Mouse (Mus musculus): ENCODE measurements at regions not wholly inside any gene's neighbourhood (a gene's known extent, or its start where the extent isn't known, plus 50 kb on each side); places are given as distances from the start of the nearest gene placed in this dataset.

DNA sequence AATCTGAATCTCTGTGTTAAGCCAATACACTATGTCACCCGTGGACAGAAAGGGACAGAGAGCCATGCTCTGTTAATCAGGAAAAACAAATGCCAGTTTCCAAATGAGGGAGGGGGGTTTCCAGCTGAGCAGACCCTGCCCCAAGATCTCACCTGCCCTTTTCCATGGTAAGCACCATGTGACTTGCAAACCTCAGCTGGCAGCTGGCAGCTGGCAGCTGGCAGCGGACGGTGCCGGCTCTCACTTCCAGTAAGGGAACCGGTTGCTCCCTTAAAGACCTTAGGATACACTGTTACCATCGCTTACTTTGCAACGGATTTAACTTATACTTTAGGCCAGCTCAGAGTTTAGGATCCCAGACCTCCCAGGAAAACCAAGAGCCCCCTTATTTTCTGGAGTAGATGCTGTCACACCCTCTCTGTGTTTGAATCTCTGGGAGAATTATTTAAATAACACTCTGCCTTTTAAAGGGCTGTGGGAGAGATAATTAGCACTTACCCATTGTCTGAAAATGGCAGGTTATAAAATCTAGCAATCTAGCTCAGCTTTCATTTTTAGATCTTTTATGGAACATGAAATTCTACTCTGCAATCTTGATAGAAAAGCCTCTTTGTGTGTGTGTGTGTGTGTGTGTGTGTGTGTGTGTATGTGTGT, 131.7 kb downstream of the Drd1 start:
- Histone ChIP-seq H3K27me3 (ENCODE audit: control insufficient read depth, insufficient read depth, low read length) (no peaks in the 10 kb centered on the region), H3K4me1 (ENCODE audit: control insufficient read depth, insufficient read depth, low read length) (peaks cover 3% of the 10 kb centered on the region), H3K36me3 (ENCODE audit: control insufficient read depth, insufficient read depth, low read length) (no peaks in the 10 kb centered on the region), H3K9ac (ENCODE audit: low read depth, low read length) (no peak overlapping the region), H3K27ac (no peak overlapping the region), H3K4me3 (no peak overlapping the region), H3K79me2 (replicated peaks; ENCODE audit: control insufficient read depth, insufficient read depth, low read length) (no peaks in the 10 kb centered on the region)
- intact Hi-C loops (cut with DNase I): no loop called here
- TF ChIP-seq CTCF (IDR thresholded peaks at IDR 0.05): no peak
- no peak for TF ChIP-seq POLR2A (IDR thresholded peaks at IDR 0.05; ENCODE audit: insufficient read depth, low read depth, low read length)
- no peak for TF ChIP-seq EP300 (IDR thresholded peaks at IDR 0.05; ENCODE audit: insufficient read depth, low read depth, low read length)
- 76% methylated on average over 7 of the region's 7 CpGs for WGBS
- DNase-seq: no peak

DNA sequence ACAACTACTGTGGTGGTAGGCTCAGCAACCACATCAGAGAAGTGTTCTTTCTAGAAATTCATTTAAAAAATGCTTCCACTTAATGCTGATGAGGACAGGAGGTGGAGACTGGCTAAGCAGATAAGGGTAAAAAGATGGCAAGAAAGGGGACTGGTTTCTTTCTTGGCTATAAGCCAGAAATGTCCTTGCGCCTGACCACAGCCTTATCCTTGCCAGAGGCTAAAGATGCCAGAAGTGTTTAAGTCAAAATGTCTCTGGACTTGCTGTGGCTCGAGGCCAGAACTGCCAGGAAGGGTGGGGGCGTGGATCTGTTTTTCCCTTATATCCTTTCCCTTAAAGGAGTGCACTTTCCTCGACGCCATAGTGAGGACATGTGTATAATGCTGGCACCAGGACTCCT, 133.7 kb downstream of the Drd1 start:
- WGBS: 25% methylated on average over 5 of the region's 5 CpGs
- Histone ChIP-seq H3K27me3 (ENCODE audit: control insufficient read depth, insufficient read depth, low read length) (no peaks in the 10 kb centered on the region), H3K27ac (no peak overlapping the region), H3K4me1 (ENCODE audit: control insufficient read depth, insufficient read depth, low read length) (peaks cover 3% of the 10 kb centered on the region), H3K36me3 (ENCODE audit: control insufficient read depth, insufficient read depth, low read length) (no peaks in the 10 kb centered on the region), H3K9ac (ENCODE audit: low read depth, low read length) (no peak overlapping the region), H3K4me3 (no peak overlapping the region), H3K79me2 (replicated peaks; ENCODE audit: control insufficient read depth, insufficient read depth, low read length) (no peaks in the 10 kb centered on the region)
- intact Hi-C loops (cut with DNase I): no loop called here
- no peak for DNase-seq
- TF ChIP-seq CTCF (IDR thresholded peaks at IDR 0.05) (no peak), POLR2A (IDR thresholded peaks at IDR 0.05; ENCODE audit: insufficient read depth, low read depth, low read length) (no peak), EP300 (IDR thresholded peaks at IDR 0.05; ENCODE audit: insufficient read depth, low read depth, low read length) (no peak)

DNA sequence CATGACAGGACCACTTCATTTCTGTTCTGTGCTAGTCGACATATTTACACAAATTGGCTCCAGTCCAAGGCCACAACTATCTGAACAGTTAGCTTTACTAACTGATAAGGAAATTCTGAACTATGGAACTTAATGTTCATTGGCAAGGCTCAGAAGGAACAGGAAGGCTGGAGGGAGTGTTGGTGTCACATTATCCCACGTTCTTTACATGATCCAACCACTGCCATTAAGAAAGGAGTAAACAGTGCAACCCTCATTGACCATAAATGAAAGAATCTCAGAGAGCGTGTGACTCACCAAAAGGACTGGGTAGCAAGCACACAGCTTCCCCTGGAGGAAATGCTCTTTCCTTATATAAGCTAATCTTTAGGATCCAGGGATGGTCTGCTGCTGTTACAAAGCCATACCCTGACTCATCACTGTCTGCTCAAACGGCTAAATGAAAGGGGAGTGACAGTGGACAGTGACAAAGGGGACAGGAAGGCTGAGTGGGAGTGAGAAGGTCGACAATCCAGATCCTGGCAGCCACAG, 135.6 kb downstream of the Drd1 start:
- no peak for DNase-seq
- 0 out of 2 replicates have a peak overlapping the region, but pooled peaks have one; percentile 17 for H3K27ac ChIP-seq
- 10% methylated on average over 5 of the region's 5 CpGs for WGBS
- H3K27me3 ChIP-seq (ENCODE audit: control insufficient read depth, insufficient read depth, low read length): no peaks in the 10 kb centered on the region
- H3K4me3 ChIP-seq: no peak overlapping the region
- intact Hi-C loops (cut with DNase I): no loop called here
- no peaks in the 10 kb centered on the region for H3K79me2 ChIP-seq (replicated peaks; ENCODE audit: control insufficient read depth, insufficient read depth, low read length)
- no peaks in the 10 kb centered on the region for H3K36me3 ChIP-seq (ENCODE audit: control insufficient read depth, insufficient read depth, low read length)
- H3K9ac ChIP-seq (ENCODE audit: low read depth, low read length): no peak overlapping the region
- peaks cover 7% of the 10 kb centered on the region for H3K4me1 ChIP-seq (ENCODE audit: control insufficient read depth, insufficient read depth, low read length)
- no peak for TF ChIP-seq CTCF (IDR thresholded peaks at IDR 0.05)
- no peak for TF ChIP-seq EP300 (IDR thresholded peaks at IDR 0.05; ENCODE audit: insufficient read depth, low read depth, low read length)
- no peak for TF ChIP-seq POLR2A (IDR thresholded peaks at IDR 0.05; ENCODE audit: insufficient read depth, low read depth, low read length)

DNA sequence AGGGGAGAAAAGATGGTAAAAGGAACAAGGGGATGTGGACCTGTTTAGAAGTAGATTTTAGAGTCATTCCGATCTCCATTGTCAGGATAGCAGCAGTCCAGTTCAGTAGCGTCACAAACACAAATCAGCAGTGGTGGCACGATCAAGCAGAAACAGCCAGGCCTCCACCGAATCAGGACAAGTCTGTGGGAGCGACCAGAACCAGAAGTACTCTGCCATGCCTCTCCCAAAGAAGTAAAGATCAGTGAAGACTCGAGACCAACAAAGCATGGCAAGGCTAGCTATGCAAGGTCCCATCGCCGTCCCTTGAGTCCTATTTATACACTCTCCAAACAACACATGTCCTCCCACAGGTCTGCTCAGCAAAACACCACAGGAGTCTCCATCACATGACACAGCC, 140.0 kb downstream of the Drd1 start:
- TF ChIP-seq POLR2A (IDR thresholded peaks at IDR 0.05; ENCODE audit: insufficient read depth, low read depth, low read length) (no peak), EP300 (IDR thresholded peaks at IDR 0.05; ENCODE audit: insufficient read depth, low read depth, low read length) (no peak), CTCF (IDR thresholded peaks at IDR 0.05) (no peak)
- no peaks in the 10 kb centered on the region for H3K36me3 ChIP-seq (ENCODE audit: control insufficient read depth, insufficient read depth, low read length)
- intact Hi-C loops (cut with DNase I): no loop called here
- no peaks in the 10 kb centered on the region for H3K79me2 ChIP-seq (replicated peaks; ENCODE audit: control insufficient read depth, insufficient read depth, low read length)
- 61% methylated on average over 8 of the region's 8 CpGs for WGBS
- H3K9ac ChIP-seq (ENCODE audit: low read depth, low read length): no peak overlapping the region
- H3K27ac ChIP-seq: peak overlapping the region; percentile 7; the same call in 1 of the 2 replicates
- H3K27me3 ChIP-seq (ENCODE audit: control insufficient read depth, insufficient read depth, low read length): no peaks in the 10 kb centered on the region
- no peak overlapping the region for H3K4me3 ChIP-seq
- H3K4me1 ChIP-seq (ENCODE audit: control insufficient read depth, insufficient read depth, low read length): peaks cover 7% of the 10 kb centered on the region
- no peak for DNase-seq

DNA sequence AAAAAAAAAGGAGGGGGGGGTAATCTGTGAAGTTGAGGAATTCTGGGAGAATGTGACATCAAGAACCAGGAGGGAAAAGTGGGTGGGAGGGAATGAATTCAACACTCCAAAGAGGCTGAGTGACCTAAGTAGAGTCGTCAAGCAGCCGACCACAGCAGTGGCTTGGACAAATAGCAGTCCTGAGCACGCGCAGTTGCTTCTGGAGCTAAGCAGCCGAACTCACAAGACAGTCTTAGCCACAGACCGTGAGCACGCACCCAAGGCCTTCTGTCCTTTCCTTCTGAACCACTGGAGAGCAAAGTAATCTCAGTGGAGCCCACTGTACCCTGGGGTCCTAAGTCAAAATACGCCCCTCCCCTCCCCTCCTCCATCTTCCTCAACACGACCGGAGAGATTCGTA, 141.1 kb downstream of the Drd1 start:
- WGBS: 70% methylated on average over 11 of the region's 11 CpGs
- Histone ChIP-seq H3K4me1 (ENCODE audit: control insufficient read depth, insufficient read depth, low read length) (peaks cover 4% of the 10 kb centered on the region), H3K79me2 (replicated peaks; ENCODE audit: control insufficient read depth, insufficient read depth, low read length) (no peaks in the 10 kb centered on the region), H3K27me3 (ENCODE audit: control insufficient read depth, insufficient read depth, low read length) (no peaks in the 10 kb centered on the region), H3K36me3 (ENCODE audit: control insufficient read depth, insufficient read depth, low read length) (no peaks in the 10 kb centered on the region), H3K9ac (ENCODE audit: low read depth, low read length) (no peak overlapping the region), H3K4me3 (no peak overlapping the region), H3K27ac (no peak overlapping the region; the same call in 1 of the 2 replicates)
- DNase-seq: no peak
- intact Hi-C loops (cut with DNase I): no loop called here
- no peak for TF ChIP-seq EP300 (IDR thresholded peaks at IDR 0.05; ENCODE audit: insufficient read depth, low read depth, low read length)
- no peak for TF ChIP-seq CTCF (IDR thresholded peaks at IDR 0.05)
- no peak for TF ChIP-seq POLR2A (IDR thresholded peaks at IDR 0.05; ENCODE audit: insufficient read depth, low read depth, low read length)

DNA sequence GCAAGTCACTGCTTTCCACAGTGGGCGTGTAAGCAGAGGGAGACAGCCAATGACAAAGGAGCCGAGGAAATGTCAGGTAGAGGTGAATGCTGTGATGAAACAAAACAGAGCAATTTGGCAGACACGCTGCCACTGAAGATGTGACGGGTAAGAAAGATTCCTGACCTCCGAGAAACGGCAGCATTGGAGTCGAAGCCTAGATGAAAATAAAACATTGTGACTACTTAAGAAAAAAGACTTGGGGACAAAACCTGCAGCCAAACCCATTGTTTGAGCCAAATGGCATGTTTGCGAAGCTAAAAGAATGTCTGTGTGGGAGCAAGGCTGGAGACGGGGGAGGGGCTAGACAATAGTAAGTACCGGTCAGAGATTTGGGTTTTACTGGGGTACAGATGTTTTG, 142.0 kb downstream of the Drd1 start:
- Histone ChIP-seq H3K36me3 (ENCODE audit: control insufficient read depth, insufficient read depth, low read length) (no peaks in the 10 kb centered on the region), H3K4me1 (ENCODE audit: control insufficient read depth, insufficient read depth, low read length) (peaks cover 4% of the 10 kb centered on the region), H3K27ac (no peak overlapping the region), H3K9ac (ENCODE audit: low read depth, low read length) (no peak overlapping the region), H3K79me2 (replicated peaks; ENCODE audit: control insufficient read depth, insufficient read depth, low read length) (no peaks in the 10 kb centered on the region), H3K4me3 (no peak overlapping the region), H3K27me3 (ENCODE audit: control insufficient read depth, insufficient read depth, low read length) (no peaks in the 10 kb centered on the region)
- TF ChIP-seq EP300 (IDR thresholded peaks at IDR 0.05; ENCODE audit: insufficient read depth, low read depth, low read length): no peak
- no peak for TF ChIP-seq CTCF (IDR thresholded peaks at IDR 0.05)
- no peak for TF ChIP-seq POLR2A (IDR thresholded peaks at IDR 0.05; ENCODE audit: insufficient read depth, low read depth, low read length)
- DNase-seq: no peak
- intact Hi-C loops (cut with DNase I): no loop called here
- WGBS: 63% methylated on average over 10 of the region's 10 CpGs

Measured in heart, adult 2 months (tissue).